Mouse (Mus musculus) brown adipose tissue, adult 24 weeks (tissue): ENCODE measurements around the gene Nop56. TPM values are rescaled to one million over a fixed set of nuclear protein-coding genes. Genes with fewer than 3 reads are reported as not detected.
A peak's percentile ranks its signal among the peaks of the same experiment; 100 is the strongest.

ENCODE experiments used
- H3K27ac ChIP-seq: fragments of 200-500 bp; replicated peaks from 2 replicates; pipeline ENCODE4 v1.5.1; 2012; ENCODE audit warnings: low read depth, mild to moderate bottlenecking, low read length
- H3K4me1 ChIP-seq: fragments of 200-500 bp; 2 replicates; pipeline ENCODE4 v1.6.1; 2012; ENCODE audit warnings: low read length, mixed read lengths; ENCODE audit not compliant: control insufficient read depth, insufficient read depth, insufficient read length
- H3K4me3 ChIP-seq: fragments of 200-500 bp; 2 replicates; pipeline ENCODE4 v1.5.1; 2012; ENCODE audit warnings: low read depth, mild to moderate bottlenecking, low read length, moderate library complexity; ENCODE audit not compliant: insufficient read depth
- polyA plus RNA-seq: library from polyadenylated mRNA; stranded (reverse); fragments of >200 nt; gene quantifications from 2 replicates; pipeline ENCODE4 v1.2.4, GENCODE M21; 2012; ENCODE audit not compliant: missing spikeins, insufficient read depth, insufficient read length

Nop56 gene
- 19.8 and 20.3 TPM in 2 replicates for polyA plus RNA-seq

- H3K27ac ChIP-seq, result peak within 1 kb of the TSS; percentile 69
- H3K4me3 ChIP-seq, result peak within 1 kb of the TSS; percentile 85
These were observed at the start of gene Nop56 for GRCm38 (mm10) chr2:130274149-130274861. Gene Nop56 (plus strand): TSS chr2:130274430.

GRCm38 (mm10) chr2:130246912-130247311, 27.3 kb upstream of the Nop56 start:
- H3K4me3 ChIP-seq, result no peak overlapping the region
- no peaks in the 10 kb centered on the region for H3K4me1 ChIP-seq
- H3K27ac ChIP-seq, result no peak overlapping the region

More at GRCm38 (mm10) chr2:130274149-130274861, at the start of gene Nop56:
- no peaks in the 10 kb centered on the region for H3K4me1 ChIP-seq

GRCm38 (mm10) chr2:130248226-130248625, 26.0 kb upstream of the Nop56 start:
- Histone ChIP-seq H3K4me1 (no peaks in the 10 kb centered on the region), H3K27ac (no peak overlapping the region), H3K4me3 (no peak overlapping the region)

- Histone ChIP-seq H3K4me3 (no peak overlapping the region), H3K27ac (no peak overlapping the region), H3K4me1 (no peaks in the 10 kb centered on the region)
These were observed 17.5 kb upstream of the Nop56 start for GRCm38 (mm10) chr2:130256762-130257161.

- no peak overlapping the region for H3K4me3 ChIP-seq
- no peaks in the 10 kb centered on the region for H3K4me1 ChIP-seq
- no peak overlapping the region for H3K27ac ChIP-seq
These were observed 13.4 kb upstream of the Nop56 start for GRCm38 (mm10) chr2:130260822-130261221.

GRCm38 (mm10) chr2:130261914-130262313, 12.3 kb upstream of the Nop56 start:
- H3K27ac ChIP-seq, result no peak overlapping the region
- H3K4me3 ChIP-seq, result no peak overlapping the region
- no peaks in the 10 kb centered on the region for H3K4me1 ChIP-seq

- no peak overlapping the region for H3K4me3 ChIP-seq
- no peak overlapping the region for H3K27ac ChIP-seq
- no peaks in the 10 kb centered on the region for H3K4me1 ChIP-seq
These were observed 11.8 kb upstream of the Nop56 start for GRCm38 (mm10) chr2:130262398-130262797.

- Histone ChIP-seq H3K4me3 (no peak overlapping the region), H3K4me1 (no peaks in the 10 kb centered on the region), H3K27ac (no peak overlapping the region)
These were observed 8.7 kb upstream of the Nop56 start for GRCm38 (mm10) chr2:130265520-130265919.

GRCm38 (mm10) chr2:130268074-130268473, 6.2 kb upstream of the Nop56 start:
- H3K4me3 ChIP-seq, result no peak overlapping the region
- H3K27ac ChIP-seq, result no peak overlapping the region
- no peaks in the 10 kb centered on the region for H3K4me1 ChIP-seq

GRCm38 (mm10) chr2:130273732-130274131, 498 bp upstream of the Nop56 start:
- peak overlapping the region; percentile 69 for H3K27ac ChIP-seq
- H3K4me1 ChIP-seq, result no peaks in the 10 kb centered on the region
- peak overlapping the region; percentile 77 for H3K4me3 ChIP-seq

GRCm38 (mm10) chr2:130274862-130275261, 632 bp downstream of the Nop56 start:
- Histone ChIP-seq H3K4me1 (no peaks in the 10 kb centered on the region), H3K27ac (no peak overlapping the region)

GRCm38 (mm10) chr2:130275649-130276048, 1.4 kb downstream of the Nop56 start:
- H3K4me1 ChIP-seq, result no peaks in the 10 kb centered on the region
- no peak overlapping the region for H3K27ac ChIP-seq
- H3K4me3 ChIP-seq, result peak overlapping the region; percentile 24; the same call in 1 of the 2 replicates

More at GRCm38 (mm10) chr2:130274862-130275261, 632 bp downstream of the Nop56 start:
- peak overlapping the region; percentile 85 for H3K4me3 ChIP-seq

GRCm38 (mm10) chr2:130279600-130280091, 5.4 kb downstream of the Nop56 start:
- Histone ChIP-seq H3K4me1 (no peaks in the 10 kb centered on the region), H3K27ac (no peak overlapping the region), H3K4me3 (no peak overlapping the region)

GRCm38 (mm10) chr2:130280224-130280623, 6.0 kb downstream of the Nop56 start:
- Histone ChIP-seq H3K4me1 (no peaks in the 10 kb centered on the region), H3K4me3 (no peak overlapping the region), H3K27ac (no peak overlapping the region)

- no peak overlapping the region for H3K27ac ChIP-seq
- no peaks in the 10 kb centered on the region for H3K4me1 ChIP-seq
- H3K4me3 ChIP-seq, result no peak overlapping the region
These were observed 6.6 kb downstream of the Nop56 start for GRCm38 (mm10) chr2:130280818-130281217.
